ENCODE assay signal across 8 mouse cellular contexts in genomic region chr8:71728240-71728785, GRCm38 (mm10). TPM values are rescaled to one million over a fixed set of nuclear protein-coding genes. Genes with fewer than 3 reads are reported as not detected.
A peak's percentile ranks its signal among the peaks of the same experiment; 100 is the strongest.
DNase-seq lines count a peak whose midpoint lies in the region; ATAC-seq and TF ChIP-seq lines count a peak whose summit lies in the region.

No protein-coding gene starts in this region.

- H3K79me2 ChIP-seq in MEL (ENCODE audit: control insufficient read depth, insufficient read depth, low read length, poor library complexity): no peaks in the 10 kb centered on the region
- no peaks in the 10 kb centered on the region for H3K79me2 ChIP-seq in macrophage (ENCODE audit: inconsistent target)

- TF ChIP-seq EP300 in MEL (IDR thresholded peaks at IDR 0.05; ENCODE audit: low read depth in 1 of 2, low read length in 2 of 2): no peak

- 10% methylated on average over 21 of the region's 21 CpGs for WGBS in kidney, adult 2 months
- WGBS in hindbrain, embryonic 13.5 days: 7% methylated on average over 20 of the region's 21 CpGs
- 13% methylated on average over 20 of the region's 21 CpGs for WGBS in macrophage (ENCODE audit: missing documents)
- WGBS in stomach, embryonic 15.5 days: 5% methylated on average over 20 of the region's 21 CpGs

- no peak overlapping the region for H3K9ac ChIP-seq in MEL (ENCODE audit: control insufficient read depth, low read depth, low read length, poor library complexity, severe bottlenecking)
- H3K9ac ChIP-seq in hindbrain, embryonic 13.5 days: peak overlapping the region; percentile 71
- H3K9ac ChIP-seq in stomach, embryonic 15.5 days: no peak overlapping the region

- H3K27ac ChIP-seq in kidney, adult 2 months (ENCODE audit: insufficient read depth, low read depth, low read length): no peak overlapping the region
- no peak overlapping the region for H3K27ac ChIP-seq in MEL (ENCODE audit: control insufficient read depth, low read depth, low read length)
- H3K27ac ChIP-seq in hindbrain, embryonic 13.5 days: peak overlapping the region; percentile 89
- H3K27ac ChIP-seq in macrophage: no peak overlapping the region
- H3K27ac ChIP-seq in stomach, embryonic 15.5 days: peak overlapping the region; percentile 51; the same call in 1 of the 2 replicates

- H3K9me3 ChIP-seq in MEL (replicated peaks; ENCODE audit: insufficient read depth, low read length): no peaks in the 10 kb centered on the region
- H3K9me3 ChIP-seq in hindbrain, embryonic 13.5 days: no peaks in the 10 kb centered on the region
- H3K9me3 ChIP-seq in stomach, embryonic 15.5 days: no peaks in the 10 kb centered on the region

- H3K4me1 ChIP-seq in kidney, adult 2 months (ENCODE audit: control insufficient read depth, insufficient read depth, low read length): no peaks in the 10 kb centered on the region
- peaks cover 0 to 3% of the 10 kb centered on the region in 2 experiments; a peak in 2 of 4 replicates for H3K4me1 ChIP-seq in MEL (ENCODE audit: control insufficient read depth in 1 of 2, insufficient read depth in 2 of 2, low read length in 2 of 2)
- peaks cover 33% of the 10 kb centered on the region for H3K4me1 ChIP-seq in hindbrain, embryonic 13.5 days (replicated peaks)
- peaks cover 10% of the 10 kb centered on the region for H3K4me1 ChIP-seq in stomach, embryonic 15.5 days

- TF ChIP-seq RAD21 in MEL (IDR thresholded peaks at IDR 0.05; ENCODE audit: low read depth, low read length): no peak

- no peak for DNase-seq in kidney, adult 2 months
- no peak for DNase-seq in kidney, adult 8-10 months
- DNase-seq in MEL (ENCODE audit: low read depth, low spot score): peak; percentile 48
- peak; percentile 54 for DNase-seq in embryo, embryonic 9.5 days (ENCODE audit: extremely low spot score)
- no peak for DNase-seq in gastrocnemius, postnatal 4 days (ENCODE audit: low spot score in 2 of 2)

- no peaks in the 10 kb centered on the region for H3K27me3 ChIP-seq in kidney, adult 2 months (replicated peaks; ENCODE audit: control insufficient read depth, insufficient read depth, low read length)
- no peaks in the 10 kb centered on the region for H3K27me3 ChIP-seq in MEL (ENCODE audit: control insufficient read depth in 1 of 2, insufficient read depth in 2 of 2, low read length in 2 of 2)
- peaks cover 9% of the 10 kb centered on the region; the same call in 1 of the 2 replicates for H3K27me3 ChIP-seq in hindbrain, embryonic 13.5 days
- no peaks in the 10 kb centered on the region for H3K27me3 ChIP-seq in stomach, embryonic 15.5 days (replicated peaks)

- H3K4me3 ChIP-seq in kidney, adult 2 months (ENCODE audit: insufficient read depth, low read depth, low read length): 0 out of 2 replicates have a peak overlapping the region, but pooled peaks have one; percentile 15
- H3K4me3 ChIP-seq in MEL (ENCODE audit: control insufficient read depth in 1 of 2, insufficient read depth in 1 of 2, low read depth in 2 of 2, low read length in 2 of 2) (peak overlapping the region in 1 of 2 experiments; percentile 32; a peak in 2 of 4 replicates), macrophage (ENCODE audit: inconsistent target) (peak overlapping the region; percentile 4; the same call in 1 of the 2 replicates)
- H3K4me3 ChIP-seq in hindbrain, embryonic 13.5 days: peak overlapping the region; percentile 39
- H3K4me3 ChIP-seq in stomach, embryonic 15.5 days (replicated peaks): peak overlapping the region; percentile 34

- TF ChIP-seq CTCF in kidney, adult 2 months (conservative IDR thresholded peaks at IDR 0.05; ENCODE audit: insufficient read depth, insufficient read length, low read depth, low read length): no peak
- TF ChIP-seq CTCF in MEL (IDR thresholded peaks at IDR 0.05 in 2 of 3, conservative IDR thresholded peaks at IDR 0.05 in 1 of 3; ENCODE audit: control insufficient read depth in 1 of 3, insufficient read depth in 1 of 3, low read depth in 2 of 3, low read length in 3 of 3, poor library complexity in 1 of 3, severe bottlenecking in 1 of 3): no peak

- H3K36me3 ChIP-seq in kidney, adult 2 months (ENCODE audit: control insufficient read depth, insufficient read depth, low read length): no peaks in the 10 kb centered on the region
- H3K36me3 ChIP-seq in MEL (ENCODE audit: control insufficient read depth in 1 of 2, insufficient read depth in 2 of 2, low read length in 2 of 2) (no peaks in the 10 kb centered on the region), macrophage (ENCODE audit: inconsistent target) (no peaks in the 10 kb centered on the region)
- H3K36me3 ChIP-seq in hindbrain, embryonic 13.5 days: no peaks in the 10 kb centered on the region
- H3K36me3 ChIP-seq in stomach, embryonic 15.5 days: no peaks in the 10 kb centered on the region

- ATAC-seq in hindbrain, embryonic 13.5 days (ENCODE audit: low FRiP score): peak; percentile 55
- peak; percentile 40; the same call in 1 of the 2 replicates for ATAC-seq in stomach, embryonic 15.5 days (ENCODE audit: insufficient read depth, low FRiP score, low read depth)

- no peak for TF ChIP-seq POLR2A in kidney, adult 2 months (IDR thresholded peaks at IDR 0.05; ENCODE audit: low read depth, low read length)
- no peak for TF ChIP-seq POLR2A in MEL (IDR thresholded peaks at IDR 0.05; ENCODE audit: control insufficient read depth in 1 of 2, insufficient read depth in 1 of 2, low read depth in 1 of 2, low read length in 2 of 2, poor library complexity in 1 of 2)

- peak overlapping the region; percentile 65 for H3K4me2 ChIP-seq in hindbrain, embryonic 13.5 days
- peak overlapping the region; percentile 64 for H3K4me2 ChIP-seq in stomach, embryonic 15.5 days

RNA-seq across cellular contexts. Expression of gene Fcho1, which starts 2.8 kb away (rescaled TPM):
- polyA plus RNA-seq in kidney, adult 2 months (2012; rRNA removed): 4.2 and 9.5 TPM in 2 replicates
- 2.3 and 3.7 TPM in 2 replicates for total RNA-seq in MEL (2012; rRNA removed)
- 1 to 10 TPM in 1 of 2 experiments, not detected in 1; 6.8 TPM for polyA plus RNA-seq in MEL (2012; ENCODE audit: insufficient read depth in 1 of 2, insufficient read length in 2 of 2, low read depth in 1 of 2, low replicate concordance in 2 of 2, missing spikeins in 1 of 2)
- 62.2 and 68.2 TPM in 2 replicates for polyA plus RNA-seq in hindbrain, embryonic 13.5 days (2015; fragmentation: Nextera tagmentation; extraction: Ambion mirVana)
- 10 to 100 TPM; 13.6 to 90.1 (median 57.2) TPM for total RNA-seq in macrophage (2018; cell fraction: chromatin; rRNA removed)
- 10 to 100 TPM in 13 of 26 experiments, 1 to 10 TPM in 13; 7.6 to 13.2 (median 10.2) TPM for total RNA-seq in macrophage (2018; cell fraction: cytosol; rRNA removed)
- 10 to 100 TPM in 24 of 26 experiments, 1 to 10 TPM in 2; 7.8 to 36.0 (median 18.9) TPM for total RNA-seq in macrophage (2018; cell fraction: nucleus; rRNA removed)
- polyA plus RNA-seq in macrophage (2018): 5.0 to 6.2 TPM (median 5.8 TPM) in 3 replicates
- polyA plus RNA-seq in stomach, embryonic 15.5 days (2015; fragmentation: Nextera tagmentation; extraction: Ambion mirVana): 7.6 and 8.3 TPM in 2 replicates
- 1 to 10 TPM in 1 of 2 experiments, under 1 TPM in 1; 0.61 to 1.5 TPM for total RNA-seq in gastrocnemius, postnatal 4 days (2021)

RNA-seq across cellular contexts. Expression of gene B3gnt3, which starts 26.7 kb away (rescaled TPM):
- 5.5 and 5.9 TPM in 2 replicates for polyA plus RNA-seq in kidney, adult 2 months (2012; rRNA removed)
- total RNA-seq in MEL (2012; rRNA removed): 0.10 and 0.19 TPM in 2 replicates
- polyA plus RNA-seq in MEL (2012; ENCODE audit: insufficient read depth in 1 of 2, insufficient read length in 2 of 2, low read depth in 1 of 2, low replicate concordance in 2 of 2, missing spikeins in 1 of 2): under 1 TPM in 1 of 2 experiments, not detected in 1; 0.84 TPM
- polyA plus RNA-seq in hindbrain, embryonic 13.5 days (2015; fragmentation: Nextera tagmentation; extraction: Ambion mirVana): 0.32 and 0.34 TPM in 2 replicates
- total RNA-seq in macrophage (2018; cell fraction: chromatin; rRNA removed): 1 to 10 TPM in 19 of 26 experiments, under 1 TPM in 7; 0.61 to 8.4 (median 2.5) TPM
- total RNA-seq in macrophage (2018; cell fraction: cytosol; rRNA removed): 10 to 100 TPM in 21 of 26 experiments, 1 to 10 TPM in 5; 7.2 to 23.9 (median 12.5) TPM
- total RNA-seq in macrophage (2018; cell fraction: nucleus; rRNA removed): 10 to 100 TPM in 19 of 26 experiments, 1 to 10 TPM in 7; 5.3 to 26.2 (median 11.7) TPM
- polyA plus RNA-seq in macrophage (2018): 13.1 to 16.5 TPM (median 14.2 TPM) in 3 replicates
- polyA plus RNA-seq in stomach, embryonic 15.5 days (2015; fragmentation: Nextera tagmentation; extraction: Ambion mirVana): 10.4 and 12.2 TPM in 2 replicates
- 1 to 10 TPM; 4.1 to 4.5 TPM for total RNA-seq in gastrocnemius, postnatal 4 days (2021)

RNA-seq across cellular contexts. Expression of gene Insl3, which starts 39.3 kb away (rescaled TPM):
- 14.5 and 17.8 TPM in 2 replicates for polyA plus RNA-seq in kidney, adult 2 months (2012; rRNA removed)
- 0.54 and 0.69 TPM in 2 replicates for total RNA-seq in MEL (2012; rRNA removed)
- polyA plus RNA-seq in MEL (2012; ENCODE audit: insufficient read depth in 1 of 2, insufficient read length in 2 of 2, low read depth in 1 of 2, low replicate concordance in 2 of 2, missing spikeins in 1 of 2) (1 to 10 TPM in 1 of 2 experiments, not detected in 1; 4.4 TPM), macrophage (2018) (0.64 to 0.95 TPM (median 0.93 TPM) in 3 replicates)
- polyA plus RNA-seq in hindbrain, embryonic 13.5 days (2015; fragmentation: Nextera tagmentation; extraction: Ambion mirVana): 0.31 and 0.79 TPM in 2 replicates
- 10 to 100 TPM in 13 of 26 experiments, 1 to 10 TPM in 11, not detected in 2; 1.6 to 26.2 (median 11.1) TPM for total RNA-seq in macrophage (2018; cell fraction: chromatin; rRNA removed)
- total RNA-seq in macrophage (2018; cell fraction: cytosol; rRNA removed): 1 to 10 TPM in 25 of 26 experiments, under 1 TPM in 1; 0.52 to 4.9 (median 2.7) TPM
- 10 to 100 TPM in 13 of 26 experiments, 1 to 10 TPM in 12, not detected in 1; 2.2 to 17.4 (median 10.0) TPM for total RNA-seq in macrophage (2018; cell fraction: nucleus; rRNA removed)
- 1.4 and 2.0 TPM in 2 replicates for polyA plus RNA-seq in stomach, embryonic 15.5 days (2015; fragmentation: Nextera tagmentation; extraction: Ambion mirVana)
- total RNA-seq in gastrocnemius, postnatal 4 days (2021): 1 to 10 TPM; 2.6 to 3.4 TPM

RNA-seq across cellular contexts. Expression of gene Jak3, which starts 52.2 kb away (rescaled TPM):
- 15.1 and 16.5 TPM in 2 replicates for polyA plus RNA-seq in kidney, adult 2 months (2012; rRNA removed)
- 4.2 and 5.1 TPM in 2 replicates for total RNA-seq in MEL (2012; rRNA removed)
- 10 to 100 TPM in 1 of 2 experiments, not detected in 1; 12.4 TPM for polyA plus RNA-seq in MEL (2012; ENCODE audit: insufficient read depth in 1 of 2, insufficient read length in 2 of 2, low read depth in 1 of 2, low replicate concordance in 2 of 2, missing spikeins in 1 of 2)
- 3.5 TPM in 2 replicates for polyA plus RNA-seq in hindbrain, embryonic 13.5 days (2015; fragmentation: Nextera tagmentation; extraction: Ambion mirVana)
- total RNA-seq in macrophage (2018; cell fraction: chromatin; rRNA removed): 100 to 1,000 TPM in 9 of 26 experiments, 10 to 100 TPM in 17; 25.5 to 167 (median 88.0) TPM
- 10 to 100 TPM; 13.3 to 32.3 (median 20.1) TPM for total RNA-seq in macrophage (2018; cell fraction: cytosol; rRNA removed)
- 10 to 100 TPM; 20.0 to 60.6 (median 43.9) TPM for total RNA-seq in macrophage (2018; cell fraction: nucleus; rRNA removed)
- 10.8 to 16.4 TPM (median 11.3 TPM) in 3 replicates for polyA plus RNA-seq in macrophage (2018)
- polyA plus RNA-seq in stomach, embryonic 15.5 days (2015; fragmentation: Nextera tagmentation; extraction: Ambion mirVana): 9.1 and 9.6 TPM in 2 replicates
- 1 to 10 TPM; 5.0 to 6.5 TPM for total RNA-seq in gastrocnemius, postnatal 4 days (2021)

RNA-seq across cellular contexts. Expression of gene Unc13a, which starts 56.8 kb away (rescaled TPM):
- polyA plus RNA-seq in kidney, adult 2 months (2012; rRNA removed): 1.3 and 2.1 TPM in 2 replicates
- total RNA-seq in MEL (2012; rRNA removed): 0.81 and 0.92 TPM in 2 replicates
- polyA plus RNA-seq in MEL (2012; ENCODE audit: insufficient read depth in 1 of 2, insufficient read length in 2 of 2, low read depth in 1 of 2, low replicate concordance in 2 of 2, missing spikeins in 1 of 2) (1 to 10 TPM in 1 of 2 experiments, not detected in 1; 3.6 TPM), macrophage (2018) (0.98 to 1.4 TPM (median 1.4 TPM) in 3 replicates)
- 18.0 and 18.9 TPM in 2 replicates for polyA plus RNA-seq in hindbrain, embryonic 13.5 days (2015; fragmentation: Nextera tagmentation; extraction: Ambion mirVana)
- 10 to 100 TPM in 9 of 26 experiments, 1 to 10 TPM in 17; 4.0 to 18.7 (median 8.1) TPM for total RNA-seq in macrophage (2018; cell fraction: chromatin; rRNA removed)
- total RNA-seq in macrophage (2018; cell fraction: cytosol; rRNA removed): 1 to 10 TPM in 12 of 26 experiments, under 1 TPM in 14; 0.41 to 1.9 (median 0.99) TPM
- 1 to 10 TPM; 1.2 to 9.0 (median 3.7) TPM for total RNA-seq in macrophage (2018; cell fraction: nucleus; rRNA removed)
- polyA plus RNA-seq in stomach, embryonic 15.5 days (2015; fragmentation: Nextera tagmentation; extraction: Ambion mirVana): 1.1 TPM in 2 replicates
- under 1 TPM; 0.22 to 0.47 TPM for total RNA-seq in gastrocnemius, postnatal 4 days (2021)

Comparison
In these comparisons a context has a peak if more than half of its experiments do, and no peak if none do; other contexts are left out.
1. DNase-seq: peak in MEL (single experiment) and embryo, embryonic 9.5 days (single experiment); none in kidney, adult 2 months (single experiment), kidney, adult 8-10 months (0 of 2) and gastrocnemius, postnatal 4 days (0 of 2).
2. H3K27ac ChIP-seq: peak in hindbrain, embryonic 13.5 days (single experiment) and stomach, embryonic 15.5 days (single experiment); none in kidney, adult 2 months (single experiment), MEL (single experiment) and macrophage (single experiment).